Mouse (Mus musculus): ENCODE measurements around the gene Pla1a. TPM values are rescaled to one million over a fixed set of nuclear protein-coding genes. Genes with fewer than 3 reads are reported as not detected.

The Pla1a gene
- polyA plus RNA-seq, 1 experiment: 13.9 TPM

- H3K36me3 ChIP-seq (ENCODE audit: control insufficient read depth, insufficient read depth): no peaks in the 10 kb centered on the region
- no peaks in the 10 kb centered on the region for H3K79me2 ChIP-seq (ENCODE audit: control insufficient read depth, insufficient read depth)
- H3K4me3 ChIP-seq: no peak overlapping the region
- H3K27me3 ChIP-seq (ENCODE audit: control insufficient read depth, insufficient read depth, insufficient read length): no peaks in the 10 kb centered on the region
- no peak overlapping the region for H3ac ChIP-seq (ENCODE audit: control insufficient read depth, insufficient read length)
- no peak overlapping the region for H3K4me2 ChIP-seq (ENCODE audit: low read depth)
- TF ChIP-seq SRF (IDR thresholded peaks at IDR 0.05; ENCODE audit: control insufficient read depth, insufficient read length, low read depth): no peak
- peak in 1 of 3 experiments; percentile 27 for TF ChIP-seq MYOD1 (IDR thresholded peaks at IDR 0.05; ENCODE audit: control insufficient read depth in 1 of 3, insufficient read length in 2 of 3, low read depth in 2 of 3)
Observed at GRCm38 (mm10) chr16:38374379-38375140, 58.4 kb downstream of the Pla1a start.

GRCm38 (mm10) chr16:38373941-38374340 lies 59.0 kb downstream of the Pla1a start:
- H3K36me3 ChIP-seq (ENCODE audit: control insufficient read depth, insufficient read depth): no peaks in the 10 kb centered on the region

GRCm38 (mm10) chr16:38373439-38373838 lies 59.5 kb downstream of the Pla1a start:
- Histone ChIP-seq H3K4me2 (ENCODE audit: low read depth) (no peak overlapping the region), H3K4me3 (no peak overlapping the region), H3K27me3 (ENCODE audit: control insufficient read depth, insufficient read depth, insufficient read length) (no peaks in the 10 kb centered on the region), H3K79me2 (ENCODE audit: control insufficient read depth, insufficient read depth) (no peaks in the 10 kb centered on the region), H3ac (ENCODE audit: control insufficient read depth, insufficient read length) (no peak overlapping the region), H3K36me3 (ENCODE audit: control insufficient read depth, insufficient read depth) (no peaks in the 10 kb centered on the region)
- TF ChIP-seq E2F4 (IDR thresholded peaks at IDR 0.05; ENCODE audit: insufficient read depth) (no peak), REST (IDR thresholded peaks at IDR 0.05; ENCODE audit: insufficient read depth, insufficient read length) (no peak), MYOD1 (IDR thresholded peaks at IDR 0.05; ENCODE audit: control insufficient read depth in 1 of 3, insufficient read length in 2 of 3, low read depth in 2 of 3) (no peak), POLR2AphosphoS2 (IDR thresholded peaks at IDR 0.05; ENCODE audit: insufficient read length, low read depth) (no peak), CEBPB (IDR thresholded peaks at IDR 0.05; ENCODE audit: insufficient read depth, poor library complexity, severe bottlenecking) (no peak), TCF12 (IDR thresholded peaks at IDR 0.05; ENCODE audit: insufficient read depth, poor library complexity, severe bottlenecking) (no peak), MAX (IDR thresholded peaks at IDR 0.05; ENCODE audit: low read depth) (no peak), TCF3 (IDR thresholded peaks at IDR 0.05; ENCODE audit: insufficient read length, low read depth) (no peak), USF1 (IDR thresholded peaks at IDR 0.05; ENCODE audit: low read depth) (no peak), SRF (IDR thresholded peaks at IDR 0.05; ENCODE audit: control insufficient read depth, insufficient read length, low read depth) (no peak), MYOG (IDR thresholded peaks at IDR 0.05; ENCODE audit: control insufficient read depth in 1 of 3, insufficient read depth in 1 of 3, insufficient read length in 2 of 3, low read depth in 2 of 3) (no peak), POLR2A (IDR thresholded peaks at IDR 0.05; ENCODE audit: insufficient read length, low read depth) (no peak)

More at GRCm38 (mm10) chr16:38373941-38374340, 59.0 kb downstream of the Pla1a start:
- Histone ChIP-seq H3K4me3 (no peak overlapping the region), H3ac (ENCODE audit: control insufficient read depth, insufficient read length) (no peak overlapping the region), H3K4me2 (ENCODE audit: low read depth) (no peak overlapping the region), H3K79me2 (ENCODE audit: control insufficient read depth, insufficient read depth) (no peaks in the 10 kb centered on the region), H3K27me3 (ENCODE audit: control insufficient read depth, insufficient read depth, insufficient read length) (no peaks in the 10 kb centered on the region)
- TF ChIP-seq MYOG (IDR thresholded peaks at IDR 0.05; ENCODE audit: control insufficient read depth in 1 of 3, insufficient read depth in 1 of 3, insufficient read length in 2 of 3, low read depth in 2 of 3): no peak
- no peak for TF ChIP-seq USF1 (IDR thresholded peaks at IDR 0.05; ENCODE audit: low read depth)
- no peak for TF ChIP-seq E2F4 (IDR thresholded peaks at IDR 0.05; ENCODE audit: insufficient read depth)
- TF ChIP-seq MYOD1 (IDR thresholded peaks at IDR 0.05; ENCODE audit: control insufficient read depth in 1 of 3, insufficient read length in 2 of 3, low read depth in 2 of 3): no peak
- no peak for TF ChIP-seq TCF3 (IDR thresholded peaks at IDR 0.05; ENCODE audit: insufficient read length, low read depth)

- Histone ChIP-seq H3ac (ENCODE audit: control insufficient read depth, insufficient read length) (no peak overlapping the region), H3K4me2 (ENCODE audit: low read depth) (no peak overlapping the region), H3K36me3 (ENCODE audit: control insufficient read depth, insufficient read depth) (no peaks in the 10 kb centered on the region), H3K27me3 (ENCODE audit: control insufficient read depth, insufficient read depth, insufficient read length) (no peaks in the 10 kb centered on the region), H3K79me2 (ENCODE audit: control insufficient read depth, insufficient read depth) (no peaks in the 10 kb centered on the region), H3K4me3 (no peak overlapping the region)
- TF ChIP-seq MYOD1 (IDR thresholded peaks at IDR 0.05; ENCODE audit: control insufficient read depth in 1 of 3, insufficient read length in 2 of 3, low read depth in 2 of 3) (no peak), USF1 (IDR thresholded peaks at IDR 0.05; ENCODE audit: low read depth) (no peak), POLR2A (IDR thresholded peaks at IDR 0.05; ENCODE audit: insufficient read length, low read depth) (no peak), REST (IDR thresholded peaks at IDR 0.05; ENCODE audit: insufficient read depth, insufficient read length) (no peak), MYOG (IDR thresholded peaks at IDR 0.05; ENCODE audit: control insufficient read depth in 1 of 3, insufficient read depth in 1 of 3, insufficient read length in 2 of 3, low read depth in 2 of 3) (no peak), SRF (IDR thresholded peaks at IDR 0.05; ENCODE audit: control insufficient read depth, insufficient read length, low read depth) (no peak), CEBPB (IDR thresholded peaks at IDR 0.05; ENCODE audit: insufficient read depth, poor library complexity, severe bottlenecking) (no peak), TCF3 (IDR thresholded peaks at IDR 0.05; ENCODE audit: insufficient read length, low read depth) (no peak), MAX (IDR thresholded peaks at IDR 0.05; ENCODE audit: low read depth) (no peak), E2F4 (IDR thresholded peaks at IDR 0.05; ENCODE audit: insufficient read depth) (no peak), POLR2AphosphoS2 (IDR thresholded peaks at IDR 0.05; ENCODE audit: insufficient read length, low read depth) (no peak), TCF12 (IDR thresholded peaks at IDR 0.05; ENCODE audit: insufficient read depth, poor library complexity, severe bottlenecking) (no peak)
Observed at GRCm38 (mm10) chr16:38372876-38373275, 60.1 kb downstream of the Pla1a start.

GRCm38 (mm10) chr16:38371705-38372296 lies 61.1 kb downstream of the Pla1a start:
- Histone ChIP-seq H3K4me2 (ENCODE audit: low read depth) (peak overlapping the region; percentile 61), H3K36me3 (ENCODE audit: control insufficient read depth, insufficient read depth) (no peaks in the 10 kb centered on the region), H3K79me2 (ENCODE audit: control insufficient read depth, insufficient read depth) (no peaks in the 10 kb centered on the region), H3K4me3 (no peak overlapping the region), H3ac (ENCODE audit: control insufficient read depth, insufficient read length) (no peak overlapping the region), H3K27me3 (ENCODE audit: control insufficient read depth, insufficient read depth, insufficient read length) (no peaks in the 10 kb centered on the region)
- TF ChIP-seq MYOD1 (IDR thresholded peaks at IDR 0.05; ENCODE audit: control insufficient read depth in 1 of 3, insufficient read length in 2 of 3, low read depth in 2 of 3) (peak in 2 of 3 experiments; percentile 29 to 48), SRF (IDR thresholded peaks at IDR 0.05; ENCODE audit: control insufficient read depth, insufficient read length, low read depth) (peak; percentile 80), MAX (IDR thresholded peaks at IDR 0.05; ENCODE audit: low read depth) (no peak)

All from myocyte (in vitro differentiated cells).